Mouse (Mus musculus) neural tube, embryonic 14.5 days (tissue): Measurements from ENCODE around the gene Gdf9. TPM values are rescaled to one million over a fixed set of nuclear protein-coding genes. Genes with fewer than 3 reads are reported as not detected.
A peak's percentile ranks its signal among the peaks of the same experiment; 100 is the strongest.

Experiments
- ATAC-seq: fragments of 200-750 bp; cut with Nextera tagmentation; 2 replicates; pipeline ENCODE4 v1.8.0; 2017; ENCODE audit warnings: low read depth, mild to moderate bottlenecking, moderate TSS enrichment, moderate library complexity
- H3K27ac ChIP-seq: fragments of 300-500 bp; sonication (generic); 2 replicates; pipeline ENCODE4 v1.5.1; 2014; ENCODE audit warnings: low read depth, mild to moderate bottlenecking, control low read depth, low read length, moderate library complexity, mixed read lengths
- H3K27me3 ChIP-seq: fragments of 300-500 bp; sonication (generic); 2 replicates; pipeline ENCODE4 v1.6.1; 2014; ENCODE audit warnings: low read length; ENCODE audit not compliant: control insufficient read depth, insufficient read depth
- H3K36me3 ChIP-seq: fragments of 300-500 bp; sonication (generic); 2 replicates; pipeline ENCODE4 v1.6.1; 2014; ENCODE audit warnings: low read length, mixed read lengths; ENCODE audit not compliant: control insufficient read depth, insufficient read depth
- H3K4me1 ChIP-seq: fragments of 300-500 bp; sonication (generic); 2 replicates; pipeline ENCODE4 v1.6.1; 2014; ENCODE audit warnings: low read length; ENCODE audit not compliant: control insufficient read depth, insufficient read depth
- H3K4me2 ChIP-seq: fragments of 300-500 bp; sonication (generic); 2 replicates; pipeline ENCODE4 v1.6.1; 2014; ENCODE audit warnings: mild to moderate bottlenecking, low read depth, low read length, control low read depth
- H3K4me3 ChIP-seq: fragments of 300-500 bp; sonication (generic); 2 replicates; pipeline ENCODE4 v1.5.1; 2014; ENCODE audit warnings: low read depth, low read length, control low read depth, mixed read lengths
- H3K9ac ChIP-seq: fragments of 300-500 bp; sonication (generic); replicated peaks from 2 replicates; pipeline ENCODE4 v1.6.1; 2014; ENCODE audit warnings: low read depth, mild to moderate bottlenecking, control low read depth, low read length, mixed read lengths
- H3K9me3 ChIP-seq: fragments of 300-500 bp; sonication (generic); 2 replicates; pipeline ENCODE4 v1.6.1; 2016; ENCODE audit warnings: low read length; ENCODE audit not compliant: control insufficient read depth
- WGBS: fragments of 180-500 bp; shearing (Covaris S2); extraction: QIAGEN DNeasy Blood & Tissue Kit; methylation state at CpG from one replicate; pipeline ENCODE4 v1.1.7; 2014; 5-methylcytosine and 5-hydroxymethylcytosine counted together
- polyA plus RNA-seq: library from polyadenylated mRNA; unstranded; fragments of >200 nt; fragmentation: Nextera tagmentation; extraction: Ambion mirVana; gene quantifications from 2 replicates; pipeline ENCODE4 v1.2.1, GENCODE M21; 2014

The Gdf9 gene
- 3.4 and 5.3 TPM in 2 replicates for polyA plus RNA-seq

DNA sequence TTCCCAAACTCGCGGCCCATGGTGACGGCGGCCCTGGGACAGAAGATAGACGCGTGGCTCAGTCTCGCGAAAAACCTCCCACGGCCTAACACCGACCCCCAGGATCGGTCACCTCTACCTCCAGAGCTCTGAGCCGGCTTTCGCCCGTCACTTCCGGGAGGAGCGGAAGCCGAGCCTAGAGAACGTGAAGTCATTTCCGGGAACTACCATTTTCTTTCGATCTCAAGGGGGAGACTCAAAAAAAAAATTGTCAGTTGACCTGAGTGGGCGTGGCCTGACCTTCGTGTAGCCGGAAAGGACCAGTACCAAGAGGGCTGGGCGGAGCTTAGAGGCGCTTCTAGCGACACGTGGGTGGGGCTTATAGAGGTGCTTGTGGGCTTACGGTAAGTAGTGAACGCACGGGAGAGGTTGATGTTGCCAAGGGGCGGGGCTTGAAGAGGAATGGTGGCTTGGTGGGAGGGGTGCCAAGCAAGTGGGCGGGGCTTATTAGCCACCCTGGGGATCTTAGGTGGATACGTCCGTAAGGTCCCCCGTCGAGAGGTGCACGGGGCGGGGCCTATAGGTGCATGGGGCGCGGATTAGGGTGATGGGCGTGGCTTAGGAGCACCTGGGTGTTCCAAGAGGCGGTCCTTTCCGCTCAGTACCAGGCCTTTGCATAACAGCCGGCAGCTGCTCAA, at the start of gene Gdf9, which contains the start of gene Uqcrq:
Gene Gdf9, plus strand, starts transcription at position 354 of the 677 bp plus-strand sequence.
Gene Uqcrq, minus strand, starts transcription at position 162 of the 677 bp plus-strand sequence.
- Histone ChIP-seq H3K4me3 (peak within 1 kb of the TSS; percentile 91), H3K4me1 (peaks cover 6% of the 10 kb centered on the region; the same call in 1 of the 2 replicates), H3K36me3 (0 out of 2 replicates have a peak, but pooled peaks cover 7% of the 10 kb centered on the region), H3K9me3 (no peaks in the 10 kb centered on the region), H3K27ac (peak within 1 kb of the TSS; percentile 88), H3K4me2 (peak within 1 kb of the TSS; percentile 83), H3K27me3 (no peaks in the 10 kb centered on the region), H3K9ac (peak within 1 kb of the TSS; percentile 82)
- peak; percentile 96 for ATAC-seq
- under 1% methylated on average over 44 of the region's 44 CpGs for WGBS

DNA sequence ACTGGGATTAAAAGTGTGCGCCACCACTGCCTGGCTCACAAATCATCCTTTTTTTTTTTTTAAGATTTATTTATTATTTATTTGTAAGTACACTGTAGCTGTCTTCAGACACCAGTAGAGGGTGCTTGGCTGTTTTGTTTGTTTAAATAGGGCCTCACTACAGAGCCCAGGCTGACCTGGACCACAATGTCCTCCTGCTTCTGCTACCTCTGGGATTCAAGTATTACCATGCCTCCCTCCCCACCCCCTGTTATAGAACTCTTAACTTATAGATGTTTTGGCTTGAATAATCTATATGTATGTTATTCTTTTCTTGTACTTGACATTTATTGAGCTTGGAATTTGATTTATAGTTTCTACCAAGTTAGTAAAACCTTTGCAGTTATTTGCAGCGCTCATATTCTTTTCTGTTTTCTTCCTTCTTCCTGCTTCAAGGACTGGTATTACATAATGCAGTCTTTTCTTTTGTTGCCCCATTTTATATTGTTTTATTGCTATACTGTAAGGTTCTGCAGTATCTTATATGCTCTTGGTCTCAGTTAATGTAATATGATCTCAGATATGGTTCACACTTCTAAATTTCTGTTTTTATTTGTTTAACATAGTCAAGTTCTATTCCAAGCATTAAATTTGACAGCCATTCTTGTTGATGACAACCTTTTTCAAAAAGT, 46.9 kb upstream of the Gdf9 start:
- ATAC-seq: no peak
- Histone ChIP-seq H3K4me2 (no peak overlapping the region), H3K4me1 (no peaks in the 10 kb centered on the region), H3K27me3 (no peaks in the 10 kb centered on the region), H3K27ac (no peak overlapping the region), H3K36me3 (peaks cover 6% of the 10 kb centered on the region; the same call in 1 of the 2 replicates), H3K9ac (no peak overlapping the region), H3K9me3 (no peaks in the 10 kb centered on the region), H3K4me3 (no peak overlapping the region)
- 90% methylated on average over 2 of the region's 2 CpGs for WGBS

- peaks cover 32% of the 10 kb centered on the region for H3K36me3 ChIP-seq
- ATAC-seq: no peak
These were observed 37.0 kb upstream of the Gdf9 start for GRCm38 (mm10) chr11:53393856-53394255.

GRCm38 (mm10) chr11:53403638-53404037, 27.2 kb upstream of the Gdf9 start:
- peaks cover 48% of the 10 kb centered on the region for H3K36me3 ChIP-seq
- H3K9ac ChIP-seq: no peak overlapping the region
- H3K9me3 ChIP-seq: no peaks in the 10 kb centered on the region
- 97% methylated on average over 1 of the region's 1 CpGs for WGBS
- H3K4me2 ChIP-seq: no peak overlapping the region
- H3K4me3 ChIP-seq: no peak overlapping the region
- no peak overlapping the region for H3K27ac ChIP-seq
- no peak for ATAC-seq
- no peaks in the 10 kb centered on the region for H3K4me1 ChIP-seq
- no peaks in the 10 kb centered on the region for H3K27me3 ChIP-seq

More at GRCm38 (mm10) chr11:53393856-53394255, 37.0 kb upstream of the Gdf9 start:
- 92% methylated on average over 1 of the region's 1 CpGs for WGBS
- H3K4me2 ChIP-seq: no peak overlapping the region
- no peak overlapping the region for H3K4me3 ChIP-seq
- H3K27me3 ChIP-seq: no peaks in the 10 kb centered on the region
- H3K9ac ChIP-seq: no peak overlapping the region
- H3K9me3 ChIP-seq: no peaks in the 10 kb centered on the region
- no peak overlapping the region for H3K27ac ChIP-seq
- H3K4me1 ChIP-seq: no peaks in the 10 kb centered on the region

DNA sequence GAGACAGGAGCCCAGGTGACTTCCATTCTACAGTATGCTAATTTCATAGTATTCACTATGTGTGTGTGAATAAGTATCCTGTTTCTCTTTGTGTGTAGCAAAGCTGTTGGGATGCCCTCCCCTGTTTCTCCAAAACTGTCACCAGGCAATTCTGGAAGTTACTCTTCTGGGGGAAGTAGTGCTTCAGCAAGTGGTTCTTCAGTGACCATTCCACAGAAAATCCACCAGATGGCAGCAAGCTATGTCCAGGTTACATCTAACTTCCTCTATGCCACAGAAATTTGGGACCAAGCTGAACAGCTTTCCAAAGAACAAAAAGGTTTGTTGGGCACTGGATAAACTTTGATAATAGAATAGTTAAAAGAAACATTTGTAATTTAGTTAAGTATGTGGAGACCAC, 19.1 kb upstream of the Gdf9 start:
- H3K9me3 ChIP-seq: no peaks in the 10 kb centered on the region
- no peak overlapping the region for H3K4me2 ChIP-seq
- peaks cover 84% of the 10 kb centered on the region for H3K36me3 ChIP-seq
- no peak for ATAC-seq
- H3K4me1 ChIP-seq: no peaks in the 10 kb centered on the region
- no peak overlapping the region for H3K27ac ChIP-seq
- no peak overlapping the region for H3K4me3 ChIP-seq
- no peaks in the 10 kb centered on the region for H3K27me3 ChIP-seq
- H3K9ac ChIP-seq: no peak overlapping the region

- Histone ChIP-seq H3K27ac (no peak overlapping the region), H3K27me3 (no peaks in the 10 kb centered on the region), H3K36me3 (peaks cover 83% of the 10 kb centered on the region), H3K9ac (no peak overlapping the region), H3K4me3 (no peak overlapping the region), H3K4me2 (no peak overlapping the region), H3K4me1 (no peaks in the 10 kb centered on the region), H3K9me3 (no peaks in the 10 kb centered on the region)
- WGBS: 94% methylated on average over 4 of the region's 4 CpGs
- ATAC-seq: no peak
These were observed 17.0 kb upstream of the Gdf9 start for GRCm38 (mm10) chr11:53413871-53414270.

DNA sequence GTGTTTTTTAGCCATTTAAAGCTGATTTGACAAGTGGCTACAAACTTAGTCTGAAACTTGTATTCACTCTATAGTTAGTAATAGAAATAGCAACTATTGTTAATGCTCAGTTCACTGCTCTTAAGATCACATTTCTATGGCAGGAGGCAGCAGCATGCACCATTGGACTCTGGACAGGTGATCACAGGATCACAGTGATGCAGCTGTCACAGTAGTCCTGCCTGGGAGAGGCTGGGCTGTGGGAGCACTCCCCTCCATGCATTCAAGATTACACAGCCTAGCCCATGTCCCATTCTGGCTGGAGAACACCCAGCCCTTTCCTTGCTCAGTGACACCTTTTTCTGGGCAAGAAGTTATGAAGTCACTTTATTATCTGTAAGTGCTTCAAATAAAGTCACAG, 12.8 kb upstream of the Gdf9 start:
- Histone ChIP-seq H3K4me1 (no peaks in the 10 kb centered on the region), H3K9me3 (no peaks in the 10 kb centered on the region), H3K9ac (no peak overlapping the region), H3K4me3 (no peak overlapping the region), H3K4me2 (no peak overlapping the region), H3K27ac (no peak overlapping the region), H3K27me3 (no peaks in the 10 kb centered on the region), H3K36me3 (peaks cover 54% of the 10 kb centered on the region)
- no peak for ATAC-seq

DNA sequence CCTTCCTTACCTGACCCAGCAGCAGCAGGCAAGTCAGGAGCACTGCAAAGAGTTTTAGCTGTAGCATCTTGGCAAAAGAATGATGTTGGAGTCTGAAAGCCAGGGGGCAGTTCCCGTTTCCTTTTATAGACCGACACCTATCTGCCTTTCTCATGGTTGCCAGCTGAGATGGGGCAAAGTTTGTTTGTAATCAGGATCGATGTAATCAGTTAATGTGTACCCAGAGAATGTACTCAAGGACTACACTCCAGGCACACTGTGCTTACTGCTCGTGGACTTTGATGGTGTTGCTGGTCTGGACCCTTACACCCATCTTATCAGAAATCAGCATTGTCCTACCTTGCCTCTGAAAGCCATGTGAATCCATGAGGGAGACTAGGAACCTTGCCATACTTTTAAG, 7.8 kb upstream of the Gdf9 start, which contains the start of gene Leap2:
Gene Leap2, minus strand, starts transcription at position 135 of the 400 bp plus-strand sequence.
- 92% methylated on average over 4 of the region's 4 CpGs for WGBS
- Histone ChIP-seq H3K4me1 (no peaks in the 10 kb centered on the region), H3K4me3 (no peak within 1 kb of the TSS), H3K36me3 (peaks cover 13% of the 10 kb centered on the region), H3K27ac (no peak within 1 kb of the TSS), H3K9ac (no peak within 1 kb of the TSS), H3K4me2 (no peak within 1 kb of the TSS), H3K27me3 (no peaks in the 10 kb centered on the region), H3K9me3 (no peaks in the 10 kb centered on the region)
- ATAC-seq: no peak

DNA sequence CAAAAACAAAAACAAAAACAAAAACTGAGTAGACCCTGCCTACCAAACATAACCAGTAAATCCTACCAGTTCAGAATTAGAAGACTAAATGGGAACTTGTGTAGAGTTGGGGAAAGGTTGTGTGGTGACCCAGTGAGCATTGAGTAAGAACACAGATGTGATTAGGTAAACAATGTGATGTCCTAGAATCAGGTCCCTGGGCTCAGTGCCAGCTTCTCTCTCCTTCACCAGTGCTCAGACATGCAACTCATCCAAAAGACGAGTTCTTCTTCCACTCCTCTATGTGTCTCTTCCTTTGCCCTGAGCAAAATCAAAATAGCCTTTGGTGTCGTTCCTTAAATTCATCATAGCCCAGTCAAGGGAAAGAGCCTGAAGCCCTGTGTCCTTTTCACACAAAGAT, 6.0 kb upstream of the Gdf9 start:
- Histone ChIP-seq H3K4me2 (no peak overlapping the region), H3K27me3 (no peaks in the 10 kb centered on the region), H3K9ac (no peak overlapping the region), H3K4me1 (peaks cover 5% of the 10 kb centered on the region; the same call in 1 of the 2 replicates), H3K27ac (no peak overlapping the region), H3K9me3 (no peaks in the 10 kb centered on the region), H3K36me3 (peaks cover 15% of the 10 kb centered on the region; the same call in 1 of the 2 replicates), H3K4me3 (no peak overlapping the region)
- WGBS: 80% methylated on average over 2 of the region's 2 CpGs
- ATAC-seq: no peak
